Mouse (Mus musculus): ENCODE measurements at regions not wholly inside any gene's neighbourhood (a gene's known extent, or its start where the extent isn't known, plus 50 kb on each side); places are given as distances from the start of the nearest gene placed in this dataset.

GRCm38 (mm10) chr3:37886705-37887454 is 162.6 kb upstream of the Gm5148 start:
- Histone ChIP-seq H3K27ac (ENCODE audit: insufficient read depth, low read depth, low read length) (no peak overlapping the region), H3K4me1 (ENCODE audit: control insufficient read depth, insufficient read depth, low read length) (no peaks in the 10 kb centered on the region), H3K4me3 (ENCODE audit: insufficient read depth, low read depth, low read length) (no peak overlapping the region)
- TF ChIP-seq CTCF (IDR thresholded peaks at IDR 0.05; ENCODE audit: insufficient read depth, low read depth, low read length) (no peak), POLR2A (IDR thresholded peaks at IDR 0.05; ENCODE audit: insufficient read depth, low read depth, low read length) (no peak)
- WGBS, result 93% methylated on average over 3 of the region's 3 CpGs

GRCm38 (mm10) chr3:37885776-37886175 is 161.5 kb upstream of the Gm5148 start:
- no peak for TF ChIP-seq CTCF (IDR thresholded peaks at IDR 0.05; ENCODE audit: insufficient read depth, low read depth, low read length)
- no peak for TF ChIP-seq POLR2A (IDR thresholded peaks at IDR 0.05; ENCODE audit: insufficient read depth, low read depth, low read length)
- 87% methylated on average over 6 of the region's 6 CpGs for WGBS
- H3K4me3 ChIP-seq (ENCODE audit: insufficient read depth, low read depth, low read length), result no peak overlapping the region
- no peaks in the 10 kb centered on the region for H3K4me1 ChIP-seq (ENCODE audit: control insufficient read depth, insufficient read depth, low read length)
- no peak overlapping the region for H3K27ac ChIP-seq (ENCODE audit: insufficient read depth, low read depth, low read length)

GRCm38 (mm10) chr3:37882417-37882816 is 158.1 kb upstream of the Gm5148 start:
- Histone ChIP-seq H3K27ac (ENCODE audit: insufficient read depth, low read depth, low read length) (no peak overlapping the region), H3K4me3 (ENCODE audit: insufficient read depth, low read depth, low read length) (no peak overlapping the region), H3K4me1 (ENCODE audit: control insufficient read depth, insufficient read depth, low read length) (no peaks in the 10 kb centered on the region)
- 53% methylated on average over 5 of the region's 5 CpGs for WGBS
- no peak for TF ChIP-seq CTCF (IDR thresholded peaks at IDR 0.05; ENCODE audit: insufficient read depth, low read depth, low read length)
- no peak for TF ChIP-seq POLR2A (IDR thresholded peaks at IDR 0.05; ENCODE audit: insufficient read depth, low read depth, low read length)

- no peak overlapping the region for H3K27ac ChIP-seq (ENCODE audit: insufficient read depth, low read depth, low read length)
- TF ChIP-seq CTCF (IDR thresholded peaks at IDR 0.05; ENCODE audit: insufficient read depth, low read depth, low read length), result no peak
- no peak for TF ChIP-seq POLR2A (IDR thresholded peaks at IDR 0.05; ENCODE audit: insufficient read depth, low read depth, low read length)
Measured at GRCm38 (mm10) chr3:37881016-37881415, 156.7 kb upstream of the Gm5148 start.

GRCm38 (mm10) chr3:37879056-37879455 is 154.8 kb upstream of the Gm5148 start:
- WGBS, result 94% methylated on average over 6 of the region's 6 CpGs
- H3K27ac ChIP-seq (ENCODE audit: insufficient read depth, low read depth, low read length), result no peak overlapping the region
- H3K4me3 ChIP-seq (ENCODE audit: insufficient read depth, low read depth, low read length), result no peak overlapping the region
- H3K4me1 ChIP-seq (ENCODE audit: control insufficient read depth, insufficient read depth, low read length), result peaks cover 3% of the 10 kb centered on the region; the same call in 1 of the 2 replicates
- no peak for TF ChIP-seq CTCF (IDR thresholded peaks at IDR 0.05; ENCODE audit: insufficient read depth, low read depth, low read length)
- no peak for TF ChIP-seq POLR2A (IDR thresholded peaks at IDR 0.05; ENCODE audit: insufficient read depth, low read depth, low read length)

More at GRCm38 (mm10) chr3:37881016-37881415, 156.7 kb upstream of the Gm5148 start:
- 95% methylated on average over 2 of the region's 2 CpGs for WGBS
- Histone ChIP-seq H3K4me3 (ENCODE audit: insufficient read depth, low read depth, low read length) (no peak overlapping the region), H3K4me1 (ENCODE audit: control insufficient read depth, insufficient read depth, low read length) (no peaks in the 10 kb centered on the region)

- no peak for TF ChIP-seq POLR2A (IDR thresholded peaks at IDR 0.05; ENCODE audit: insufficient read depth, low read depth, low read length)
- no peak for TF ChIP-seq CTCF (IDR thresholded peaks at IDR 0.05; ENCODE audit: insufficient read depth, low read depth, low read length)
Measured at GRCm38 (mm10) chr3:37876016-37876765, 151.9 kb upstream of the Gm5148 start.

GRCm38 (mm10) chr3:37875331-37876015 is 151.2 kb upstream of the Gm5148 start:
- Histone ChIP-seq H3K4me3 (ENCODE audit: insufficient read depth, low read depth, low read length) (no peak overlapping the region), H3K27ac (ENCODE audit: insufficient read depth, low read depth, low read length) (no peak overlapping the region), H3K4me1 (ENCODE audit: control insufficient read depth, insufficient read depth, low read length) (peaks cover 3% of the 10 kb centered on the region; the same call in 1 of the 2 replicates)
- no peak for TF ChIP-seq POLR2A (IDR thresholded peaks at IDR 0.05; ENCODE audit: insufficient read depth, low read depth, low read length)
- TF ChIP-seq CTCF (IDR thresholded peaks at IDR 0.05; ENCODE audit: insufficient read depth, low read depth, low read length), result no peak
- 66% methylated on average over 6 of the region's 6 CpGs for WGBS

More at GRCm38 (mm10) chr3:37876016-37876765, 151.9 kb upstream of the Gm5148 start:
- H3K4me1 ChIP-seq (ENCODE audit: control insufficient read depth, insufficient read depth, low read length), result peaks cover 3% of the 10 kb centered on the region; the same call in 1 of the 2 replicates
- WGBS, result 88% methylated on average over 13 of the region's 13 CpGs
- H3K4me3 ChIP-seq (ENCODE audit: insufficient read depth, low read depth, low read length), result no peak overlapping the region
- H3K27ac ChIP-seq (ENCODE audit: insufficient read depth, low read depth, low read length), result no peak overlapping the region

- WGBS, result 90% methylated on average over 6 of the region's 6 CpGs
- H3K27ac ChIP-seq (ENCODE audit: insufficient read depth, low read depth, low read length), result no peak overlapping the region
- TF ChIP-seq CTCF (IDR thresholded peaks at IDR 0.05; ENCODE audit: insufficient read depth, low read depth, low read length) (no peak), POLR2A (IDR thresholded peaks at IDR 0.05; ENCODE audit: insufficient read depth, low read depth, low read length) (no peak)
- no peak overlapping the region for H3K4me3 ChIP-seq (ENCODE audit: insufficient read depth, low read depth, low read length)
- peaks cover 3% of the 10 kb centered on the region; the same call in 1 of the 2 replicates for H3K4me1 ChIP-seq (ENCODE audit: control insufficient read depth, insufficient read depth, low read length)
Measured at GRCm38 (mm10) chr3:37874864-37875263, 150.6 kb upstream of the Gm5148 start.
